ENCODE assay signal across 21 mouse cellular contexts in genomic region chr2:57263431-57263830, GRCm38 (mm10).
"Had no signal": no experiment of that assay in that cellular context is flagged by ENCODE, and none has a peak within 500 bp of the region (broad histone marks: within the 10 kb centered on the region; RNA-seq: fewer than 3 reads in every experiment).

No protein-coding gene starts in this region.

- H3K4me3 ChIP-seq: layer of hippocampus, adult 2 months; left cerebral cortex, adult 2 months; limb, embryonic 12.5 days; limb, embryonic 15.5 days had no signal

- H3K9ac ChIP-seq: limb, embryonic 12.5 days; limb, embryonic 15.5 days; liver, embryonic 14.5 days; liver, postnatal 0 days; lung, embryonic 14.5 days had no signal

- ATAC-seq: liver, postnatal 0 days; lung, postnatal 0 days had no signal

- H3K27ac ChIP-seq: kidney, postnatal 0 days; layer of hippocampus, adult 2 months; left cerebral cortex, adult 2 months; limb, embryonic 12.5 days; limb, embryonic 15.5 days; liver, embryonic 14.5 days; macrophage had no signal

- H3K36me3 ChIP-seq: limb, embryonic 12.5 days; limb, embryonic 15.5 days had no signal

- H3K4me2 ChIP-seq: limb, embryonic 12.5 days; limb, embryonic 15.5 days; liver, embryonic 11.5 days; lung, embryonic 14.5 days had no signal

- H3K4me1 ChIP-seq: limb, embryonic 15.5 days had no signal

- H3K9me3 ChIP-seq: limb, embryonic 12.5 days; limb, embryonic 15.5 days had no signal

- DNase-seq: kidney, adult 2 months; kidney, postnatal 25 days; layer of hippocampus, postnatal 36 days; left cerebral cortex, postnatal 4 days; liver, postnatal 0 days; lung, embryonic 14.5 days; midbrain, embryonic 14.5 days; right cerebral cortex, adult 18-20 months; right cerebral cortex, postnatal 14 days; right cerebral cortex, postnatal 4 days; thymus, adult 18-20 months; thymus, postnatal 36 days had no signal

- H3K27me3 ChIP-seq: limb, embryonic 12.5 days; limb, embryonic 15.5 days had no signal
